Mouse (Mus musculus) spleen, adult 2 months (tissue): ENCODE data around the gene Pde4d. TPM values are rescaled to one million over a fixed set of nuclear protein-coding genes. Genes with fewer than 3 reads are reported as not detected.

Experiments used
- DNase-seq, 2 experiments: peaks; one replicate each; pipeline versions ENCODE4 v3.0.0 to v3.0.0-alpha.2; 2012 to 2021; ENCODE audit warnings: low spot score in 2 of 2, low read depth in 1 of 2
- H3K27ac ChIP-seq: fragments of 200-500 bp; 2 replicates; pipeline ENCODE4 v1.5.1; 2012; ENCODE audit warnings: low read length, inconsistent platforms; ENCODE audit not compliant: insufficient read depth
- H3K27me3 ChIP-seq: fragments of 200-500 bp; 2 replicates; pipeline ENCODE4 v1.6.1; 2012; ENCODE audit warnings: mild to moderate bottlenecking, moderate library complexity, low read length, inconsistent platforms; ENCODE audit not compliant: control insufficient read depth, insufficient read depth
- H3K36me3 ChIP-seq: fragments of 200-500 bp; 2 replicates; pipeline ENCODE4 v1.6.1; 2012; ENCODE audit warnings: mild to moderate bottlenecking, low read length, inconsistent platforms; ENCODE audit not compliant: control insufficient read depth, insufficient read depth
- H3K4me1 ChIP-seq: fragments of 200-500 bp; 2 replicates; pipeline ENCODE4 v1.6.1; 2011; ENCODE audit warnings: inconsistent platforms; ENCODE audit not compliant: control insufficient read depth, insufficient read depth, insufficient read length
- H3K4me3 ChIP-seq: fragments of 200-500 bp; 2 replicates; pipeline ENCODE4 v1.5.1; 2011; ENCODE audit warnings: mild to moderate bottlenecking, inconsistent platforms; ENCODE audit not compliant: insufficient read depth, insufficient read length; ENCODE audit errors: extremely low read depth
- CTCF ChIP-seq: fragments of 200-500 bp; IDR thresholded peaks from 2 replicates; pipeline ENCODE4 v1.5.1; 2011; ENCODE audit warnings: mild to moderate bottlenecking, inconsistent platforms; ENCODE audit not compliant: insufficient read depth, insufficient read length, insufficient replicate concordance; ENCODE audit errors: extremely low read depth
- POLR2A ChIP-seq: fragments of 200-500 bp; IDR thresholded peaks from 2 replicates; pipeline ENCODE4 v1.6.1; 2011; ENCODE audit warnings: low read depth, low read length, inconsistent platforms
- WGBS: fragments of 180-500 bp; shearing (Covaris S2); methylation state at CpG from one replicate; pipeline ENCODE4 v1.1.7; 2018; 5-methylcytosine and 5-hydroxymethylcytosine counted together
- polyA plus RNA-seq: library from polyadenylated mRNA; depleted of rRNA; stranded (reverse); fragments of >200 nt; gene quantifications from 2 replicates; pipeline ENCODE4 v1.2.3, GENCODE M21; 2012

The Pde4d gene
- polyA plus RNA-seq, 1 experiment, result 4.8 TPM

DNA sequence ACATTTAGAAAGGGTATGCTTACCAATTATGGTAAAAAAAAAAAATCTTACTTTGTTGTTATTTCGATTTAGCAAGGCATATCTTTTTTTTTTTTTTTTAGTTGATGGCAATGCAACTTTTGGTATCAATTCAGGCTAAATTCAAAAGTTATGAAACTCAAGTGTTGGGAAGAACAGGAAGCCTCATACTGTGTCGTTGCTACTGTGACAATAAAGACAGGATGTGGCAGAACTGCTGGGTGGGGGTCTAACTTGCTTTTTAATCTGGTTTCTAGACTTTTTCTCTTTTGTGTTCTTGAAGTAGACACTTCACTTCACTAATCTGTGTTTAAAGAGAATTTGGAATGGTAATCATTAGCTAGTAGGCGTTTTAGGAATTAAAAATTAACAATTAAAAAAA is 147.2 kb downstream of the Pde4d start:
- Histone ChIP-seq H3K4me1 (no peaks in the 10 kb centered on the region; the same call in 1 of the 2 replicates), H3K4me3 (no peak overlapping the region), H3K27me3 (no peaks in the 10 kb centered on the region), H3K36me3 (no peaks in the 10 kb centered on the region), H3K27ac (no peak overlapping the region)
- WGBS, result 32% methylated on average over 3 of the region's 3 CpGs
- no peak for DNase-seq
- TF ChIP-seq POLR2A (no peak), CTCF (no peak)

DNA sequence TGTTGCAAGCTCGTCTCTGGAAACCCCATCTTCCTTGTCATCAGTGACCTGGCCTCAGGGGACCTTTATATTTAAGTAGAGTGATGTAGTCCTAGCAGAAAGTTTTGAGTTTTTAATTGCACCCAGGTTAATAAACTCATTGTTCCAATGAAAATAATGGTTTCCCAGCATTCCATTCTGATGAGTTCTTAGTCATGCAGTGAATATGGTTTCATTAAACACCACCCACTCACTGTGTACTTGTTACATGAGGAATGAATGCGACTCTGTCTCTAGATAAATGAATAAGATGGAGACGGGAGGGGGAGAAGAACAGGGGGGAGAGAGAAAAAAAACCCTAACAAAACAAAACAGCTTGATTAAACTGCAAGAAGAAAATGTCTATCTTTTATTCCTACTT is 148.9 kb downstream of the Pde4d start:
- Histone ChIP-seq H3K27me3 (no peaks in the 10 kb centered on the region), H3K36me3 (no peaks in the 10 kb centered on the region), H3K4me3 (no peak overlapping the region), H3K27ac (no peak overlapping the region), H3K4me1 (no peaks in the 10 kb centered on the region; the same call in 1 of the 2 replicates)
- no peak for TF ChIP-seq POLR2A
- TF ChIP-seq CTCF, result no peak
- DNase-seq, result no peak
- 83% methylated on average over 3 of the region's 3 CpGs for WGBS

DNA sequence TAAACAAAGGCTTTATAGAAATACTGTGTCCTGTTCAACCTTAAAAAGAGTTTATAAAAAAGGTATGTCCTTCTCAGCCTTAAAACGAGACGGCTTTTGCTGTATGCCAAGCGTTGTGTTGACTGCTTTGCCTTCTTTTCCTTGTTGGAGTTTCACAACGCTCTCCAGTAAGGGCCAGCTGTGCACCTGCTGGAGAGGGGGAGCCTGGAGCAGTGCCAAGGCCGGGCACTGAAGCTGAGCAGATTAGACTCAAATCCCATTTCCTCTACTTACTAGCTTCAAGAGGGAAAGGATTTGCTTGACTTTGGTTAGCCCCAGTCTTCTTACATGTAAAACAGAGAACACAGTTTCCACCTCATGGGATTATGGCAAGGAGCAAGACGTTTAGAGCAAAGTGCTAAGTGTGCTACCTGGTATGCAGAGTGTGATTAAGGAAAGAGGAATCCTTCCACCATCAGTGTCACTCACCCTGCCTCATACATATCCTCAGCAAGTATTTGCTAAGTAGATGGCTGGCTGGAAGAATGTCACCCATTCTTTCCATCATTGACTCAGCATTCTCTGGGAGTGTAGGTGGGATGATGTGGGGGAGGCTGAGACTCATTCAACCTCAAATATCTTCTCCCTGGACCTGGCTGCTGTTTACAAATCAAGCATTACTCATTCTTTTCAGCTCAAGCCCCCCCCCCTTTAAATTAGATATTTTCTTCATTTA is 149.6 kb downstream of the Pde4d start:
- 87% methylated on average over 6 of the region's 6 CpGs for WGBS

DNA sequence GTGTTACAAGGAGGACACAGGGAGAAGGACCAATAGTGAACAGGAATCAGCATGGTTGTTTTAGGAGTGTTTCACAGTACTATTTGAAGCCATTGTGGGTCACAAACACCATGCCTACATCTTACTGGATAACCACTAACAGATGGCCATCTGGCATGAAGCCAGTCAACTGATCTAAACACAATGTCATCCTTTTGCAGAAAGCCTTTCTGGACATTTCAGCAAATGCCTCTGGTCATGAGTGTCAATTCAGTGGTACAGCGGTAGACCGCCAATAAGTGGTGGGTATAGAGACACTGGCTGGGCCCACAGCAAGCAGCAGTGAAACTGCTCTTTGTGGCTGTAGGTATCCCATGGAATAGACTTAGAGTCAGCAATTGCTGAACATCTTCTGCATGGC is 151.3 kb downstream of the Pde4d start:
- Histone ChIP-seq H3K36me3 (no peaks in the 10 kb centered on the region), H3K4me1 (no peaks in the 10 kb centered on the region; the same call in 1 of the 2 replicates), H3K4me3 (no peak overlapping the region), H3K27me3 (no peaks in the 10 kb centered on the region), H3K27ac (no peak overlapping the region)
- no peak for TF ChIP-seq POLR2A
- TF ChIP-seq CTCF, result no peak
- 86% methylated on average over 2 of the region's 2 CpGs for WGBS
- DNase-seq, result no peak

More for the DNA sequence above, 149.6 kb downstream of the Pde4d start:
- no peak for DNase-seq
- no peaks in the 10 kb centered on the region for H3K27me3 ChIP-seq
- H3K27ac ChIP-seq, result no peak overlapping the region
- TF ChIP-seq CTCF, result no peak
- TF ChIP-seq POLR2A, result no peak
- no peaks in the 10 kb centered on the region for H3K36me3 ChIP-seq
- no peak overlapping the region for H3K4me3 ChIP-seq
- H3K4me1 ChIP-seq, result no peaks in the 10 kb centered on the region; the same call in 1 of the 2 replicates

DNA sequence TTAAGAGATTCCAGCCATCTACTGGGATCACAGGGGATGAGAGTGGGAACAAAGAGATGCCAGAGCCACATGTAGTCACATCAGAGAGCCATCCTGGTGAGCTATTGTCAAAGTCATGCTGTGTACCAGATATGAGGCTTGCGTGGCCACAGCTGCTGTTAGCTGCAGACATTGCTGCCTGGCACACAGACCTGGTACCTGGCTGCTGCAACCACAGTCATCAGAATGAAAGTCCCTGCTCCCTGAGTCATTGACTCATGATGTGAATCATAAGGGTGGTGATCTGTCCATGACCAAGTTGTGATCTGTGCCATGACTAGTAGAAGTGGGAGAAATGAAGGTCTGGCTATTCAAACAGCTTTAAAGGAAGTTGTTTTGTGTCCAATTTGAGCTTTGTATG is 153.8 kb downstream of the Pde4d start:
- WGBS, result 94% methylated on average over 1 of the region's 1 CpGs
- no peak for DNase-seq
- H3K4me3 ChIP-seq, result no peak overlapping the region
- no peaks in the 10 kb centered on the region for H3K36me3 ChIP-seq
- H3K27ac ChIP-seq, result no peak overlapping the region
- no peaks in the 10 kb centered on the region for H3K4me1 ChIP-seq
- no peaks in the 10 kb centered on the region for H3K27me3 ChIP-seq
- TF ChIP-seq CTCF (no peak), POLR2A (no peak)

DNA sequence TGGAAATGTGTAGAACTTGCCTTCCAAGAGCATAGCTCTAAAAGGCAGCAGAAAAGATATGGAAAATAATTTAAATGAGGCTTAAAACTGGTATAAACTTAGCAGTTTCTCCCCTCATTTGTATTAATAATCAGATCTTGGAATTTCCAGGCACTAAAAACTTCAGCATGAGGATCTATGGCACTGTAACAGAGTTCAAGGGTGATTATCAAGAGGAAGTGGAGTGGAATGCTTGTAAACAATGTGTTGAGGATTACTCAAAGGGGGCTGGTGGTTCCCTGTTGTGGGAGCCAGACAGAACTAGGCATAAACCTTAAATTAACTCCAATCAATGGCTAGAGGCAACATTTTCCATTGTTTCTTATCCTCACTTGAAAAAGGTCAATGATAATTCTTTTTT is 154.5 kb downstream of the Pde4d start:
- DNase-seq, result no peak
- TF ChIP-seq CTCF (no peak), POLR2A (no peak)
- Histone ChIP-seq H3K27me3 (no peaks in the 10 kb centered on the region), H3K4me1 (no peaks in the 10 kb centered on the region), H3K4me3 (no peak overlapping the region), H3K36me3 (no peaks in the 10 kb centered on the region), H3K27ac (no peak overlapping the region)

DNA sequence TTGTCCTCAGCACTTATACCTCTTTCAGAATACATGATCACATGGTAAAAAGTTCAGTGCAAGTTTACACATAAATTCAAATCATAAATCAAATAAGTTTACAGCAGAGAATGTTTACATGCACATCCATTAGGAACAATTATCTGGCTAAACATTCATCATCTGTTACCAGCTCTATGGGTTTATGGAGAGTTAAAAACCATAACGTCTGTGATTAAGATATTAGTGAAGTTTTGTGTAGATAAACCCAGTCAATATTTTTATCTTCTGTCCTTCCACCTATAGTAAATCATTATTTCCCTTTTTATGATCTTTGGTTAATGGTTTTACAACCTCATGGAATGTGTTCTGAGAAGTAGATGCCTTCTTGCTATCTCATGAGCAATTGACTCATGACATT is 168.5 kb downstream of the Pde4d start:
- H3K4me3 ChIP-seq, result no peak overlapping the region
- WGBS, result 91% methylated on average over 1 of the region's 1 CpGs
- no peaks in the 10 kb centered on the region for H3K4me1 ChIP-seq
- no peak for DNase-seq
- no peak for TF ChIP-seq POLR2A
- no peak for TF ChIP-seq CTCF
- no peaks in the 10 kb centered on the region for H3K27me3 ChIP-seq
- no peak overlapping the region for H3K27ac ChIP-seq
- no peaks in the 10 kb centered on the region for H3K36me3 ChIP-seq

DNA sequence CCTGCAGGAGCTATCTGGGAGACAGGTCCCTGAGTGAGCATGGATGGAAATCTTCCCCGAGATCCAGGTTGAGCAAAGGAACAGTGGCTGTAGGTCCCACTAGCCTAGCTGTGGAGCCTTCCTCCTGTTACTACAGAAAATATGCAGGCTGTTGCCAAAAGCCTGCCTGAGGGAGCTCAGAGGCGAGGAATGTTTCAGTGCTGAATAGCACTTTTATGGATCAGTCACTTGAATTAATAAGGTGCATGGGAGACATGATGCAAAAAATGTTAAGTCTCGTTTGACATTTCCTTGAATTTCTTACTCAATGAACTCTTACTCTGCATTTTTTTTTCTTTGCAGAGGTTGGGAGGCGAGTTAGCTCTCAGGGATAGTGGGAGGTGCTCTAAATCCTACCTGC is 172.9 kb downstream of the Pde4d start:
- no peak for TF ChIP-seq CTCF
- no peak for TF ChIP-seq POLR2A
- H3K27ac ChIP-seq, result no peak overlapping the region

More for the DNA sequence above, 172.9 kb downstream of the Pde4d start:
- H3K36me3 ChIP-seq, result no peaks in the 10 kb centered on the region
- DNase-seq, result no peak
- WGBS, result 87% methylated on average over 4 of the region's 4 CpGs
- no peaks in the 10 kb centered on the region for H3K27me3 ChIP-seq
- H3K4me3 ChIP-seq, result no peak overlapping the region
- no peaks in the 10 kb centered on the region for H3K4me1 ChIP-seq
